Mouse (Mus musculus) lung, embryonic 14.5 days (tissue): ENCODE results near the gene Dock8. TPM values are rescaled to one million over a fixed set of nuclear protein-coding genes. Genes with fewer than 3 reads are reported as not detected.

Source experiments
- ATAC-seq: fragments of 200-750 bp; cut with Nextera tagmentation; 2 replicates; pipeline ENCODE4 v1.8.0; 2017; ENCODE audit warnings: mild to moderate bottlenecking, moderate TSS enrichment, moderate library complexity; ENCODE audit not compliant: insufficient read depth
- DNase-seq: peaks from one replicate; pipeline ENCODE4 v3.0.0-alpha.2; 2015
- H3K27ac ChIP-seq: fragments of 300-500 bp; sonication (generic); 2 replicates; pipeline ENCODE4 v1.5.1; 2014; ENCODE audit warnings: low read depth, mild to moderate bottlenecking, moderate library complexity
- H3K27me3 ChIP-seq: fragments of 300-500 bp; sonication (generic); 2 replicates; pipeline ENCODE4 v1.6.1; 2014; ENCODE audit warnings: low read length, control low read depth; ENCODE audit not compliant: insufficient read depth
- H3K36me3 ChIP-seq: fragments of 300-500 bp; sonication (generic); 2 replicates; pipeline ENCODE4 v1.6.1; 2014; ENCODE audit warnings: control low read depth; ENCODE audit not compliant: insufficient read depth
- H3K4me1 ChIP-seq: fragments of 300-500 bp; sonication (generic); 2 replicates; pipeline ENCODE4 v1.6.1; 2014; ENCODE audit warnings: antibody characterized with exemption, control low read depth; ENCODE audit not compliant: insufficient read depth
- H3K4me2 ChIP-seq: fragments of 300-500 bp; sonication (generic); 2 replicates; pipeline ENCODE4 v1.6.1; 2014; ENCODE audit warnings: mild to moderate bottlenecking
- H3K4me3 ChIP-seq: fragments of 300-500 bp; sonication (generic); 2 replicates; pipeline ENCODE4 v1.5.1; 2014; ENCODE audit warnings: low read depth, low read length
- H3K9ac ChIP-seq: fragments of 300-500 bp; sonication (generic); 2 replicates; pipeline ENCODE4 v1.6.1; 2014
- H3K9me3 ChIP-seq: fragments of 300-500 bp; sonication (generic); 2 replicates; pipeline ENCODE4 v1.6.1; 2016; ENCODE audit warnings: low read depth, low read length, control low read depth
- CTCF ChIP-seq: IDR thresholded peaks from 2 replicates; pipeline ENCODE4 v1.5.1; 2016; ENCODE audit warnings: antibody characterized with exemption, low read depth
- WGBS: fragments of 180-500 bp; shearing (Covaris S2); extraction: QIAGEN DNeasy Blood & Tissue Kit; methylation state at CpG from one replicate; pipeline ENCODE4 v1.1.7; 2014; 5-methylcytosine and 5-hydroxymethylcytosine counted together
- polyA plus RNA-seq: library from polyadenylated mRNA; unstranded; fragments of >200 nt; fragmentation: Nextera tagmentation; extraction: Ambion mirVana; gene quantifications from 2 replicates; pipeline ENCODE4 v1.2.1, GENCODE M21; 2014

Gene Dock8
- polyA plus RNA-seq, 1 experiment from 2014 or later = 4.4 TPM

DNA sequence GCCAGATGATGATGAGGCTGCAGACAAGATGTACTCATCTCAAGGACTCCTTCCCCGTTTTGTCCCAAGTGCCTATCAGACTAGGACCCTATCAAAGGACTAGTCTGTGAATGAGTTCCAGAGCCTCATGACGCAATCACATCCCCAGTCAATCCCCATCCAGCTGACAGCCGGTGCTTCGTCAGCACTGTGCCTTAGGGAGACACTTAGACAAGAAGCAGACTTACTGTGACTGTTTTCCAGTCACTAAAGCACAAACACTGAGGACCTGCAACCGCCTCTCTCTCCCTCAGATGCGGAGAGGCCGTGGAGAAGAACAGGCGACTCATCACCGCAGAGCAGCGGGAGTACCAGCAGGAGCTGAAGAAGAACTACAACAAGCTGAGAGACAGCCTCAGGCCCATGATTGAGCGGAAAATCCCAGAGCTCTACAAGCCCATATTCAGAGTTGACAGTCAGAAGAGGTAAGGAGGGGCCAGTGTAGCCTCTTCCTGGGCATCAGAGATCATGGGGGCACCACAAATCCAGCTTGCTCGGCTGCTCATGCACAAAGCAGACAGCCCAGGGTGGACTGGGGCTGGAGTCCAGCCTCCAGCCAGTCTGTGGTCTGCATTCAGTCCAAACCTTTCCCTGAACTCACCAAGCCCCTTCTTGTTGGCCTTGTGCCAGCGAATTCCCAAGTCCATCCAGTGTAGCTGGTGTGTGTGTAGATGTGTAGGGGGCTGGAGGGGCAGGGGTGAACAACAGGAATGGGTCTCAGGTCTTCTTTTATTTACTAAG lies 200.9 kb downstream of the Dock8 start:
- no peak overlapping the region for H3K9ac ChIP-seq
- peak; percentile 70 for DNase-seq
- H3K36me3 ChIP-seq = no peaks in the 10 kb centered on the region
- 60% methylated on average over 13 of the region's 13 CpGs for WGBS
- peak; percentile 78 for ATAC-seq
- H3K27ac ChIP-seq = no peak overlapping the region
- H3K9me3 ChIP-seq = no peaks in the 10 kb centered on the region
- peaks cover 8% of the 10 kb centered on the region; the same call in 1 of the 2 replicates for H3K4me1 ChIP-seq
- no peak for TF ChIP-seq CTCF
- H3K27me3 ChIP-seq = no peaks in the 10 kb centered on the region
- no peak overlapping the region for H3K4me2 ChIP-seq
- no peak overlapping the region for H3K4me3 ChIP-seq

DNA sequence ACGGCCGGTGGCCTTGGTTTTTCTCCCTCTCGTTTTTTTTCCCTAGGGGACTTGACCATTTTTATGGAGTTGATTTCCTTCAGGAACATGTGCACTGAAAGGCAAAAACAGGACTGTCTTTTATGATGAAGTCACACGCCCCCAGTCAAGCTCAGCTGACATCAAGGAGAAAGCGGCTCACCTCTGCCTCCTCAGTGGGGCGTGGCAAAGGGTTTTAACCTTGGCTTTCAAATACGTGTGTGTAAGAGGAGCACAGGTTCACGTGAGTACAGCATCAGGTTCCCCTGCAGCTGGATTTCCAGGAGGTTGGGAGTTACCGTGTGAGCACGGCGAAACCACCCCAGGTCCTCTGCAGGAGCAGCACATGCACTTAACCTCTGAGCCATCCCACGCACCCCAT lies 203.7 kb downstream of the Dock8 start:
- Histone ChIP-seq H3K27me3 (peaks cover 6% of the 10 kb centered on the region; the same call in 1 of the 2 replicates), H3K9ac (no peak overlapping the region), H3K27ac (no peak overlapping the region), H3K4me2 (no peak overlapping the region), H3K4me1 (peaks cover 12% of the 10 kb centered on the region; the same call in 1 of the 2 replicates), H3K9me3 (no peaks in the 10 kb centered on the region), H3K4me3 (no peak overlapping the region), H3K36me3 (no peaks in the 10 kb centered on the region)
- ATAC-seq (no peak), DNase-seq (no peak)
- WGBS = 79% methylated on average over 12 of the region's 12 CpGs
- no peak for TF ChIP-seq CTCF

DNA sequence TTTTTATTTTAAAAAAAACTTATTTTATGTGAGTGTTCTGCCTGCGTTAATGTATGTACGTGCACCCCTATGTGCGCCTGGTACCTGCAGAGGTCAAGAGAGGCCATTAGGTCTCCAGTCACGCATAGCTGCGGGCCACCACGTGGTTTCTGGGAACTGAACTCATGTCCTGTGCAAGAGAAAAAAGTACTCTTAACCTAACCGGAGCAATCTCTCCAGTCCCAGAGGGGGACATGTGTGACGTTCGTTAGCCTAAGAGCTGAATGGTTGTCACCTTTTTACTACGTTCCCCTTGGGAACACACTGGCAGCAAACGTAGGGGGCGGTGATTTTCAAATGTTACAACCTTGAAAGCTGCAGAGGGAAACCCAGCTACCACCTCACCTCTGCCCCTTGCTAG lies 207.6 kb downstream of the Dock8 start:
- ATAC-seq = no peak
- Histone ChIP-seq H3K36me3 (no peaks in the 10 kb centered on the region), H3K9ac (no peak overlapping the region), H3K4me3 (no peak overlapping the region), H3K27me3 (peaks cover 6% of the 10 kb centered on the region; the same call in 1 of the 2 replicates), H3K9me3 (no peaks in the 10 kb centered on the region), H3K4me2 (no peak overlapping the region), H3K4me1 (0 out of 2 replicates have a peak, but pooled peaks cover 4% of the 10 kb centered on the region), H3K27ac (no peak overlapping the region)
- WGBS = 70% methylated on average over 12 of the region's 12 CpGs
- no peak for TF ChIP-seq CTCF
- DNase-seq = no peak

DNA sequence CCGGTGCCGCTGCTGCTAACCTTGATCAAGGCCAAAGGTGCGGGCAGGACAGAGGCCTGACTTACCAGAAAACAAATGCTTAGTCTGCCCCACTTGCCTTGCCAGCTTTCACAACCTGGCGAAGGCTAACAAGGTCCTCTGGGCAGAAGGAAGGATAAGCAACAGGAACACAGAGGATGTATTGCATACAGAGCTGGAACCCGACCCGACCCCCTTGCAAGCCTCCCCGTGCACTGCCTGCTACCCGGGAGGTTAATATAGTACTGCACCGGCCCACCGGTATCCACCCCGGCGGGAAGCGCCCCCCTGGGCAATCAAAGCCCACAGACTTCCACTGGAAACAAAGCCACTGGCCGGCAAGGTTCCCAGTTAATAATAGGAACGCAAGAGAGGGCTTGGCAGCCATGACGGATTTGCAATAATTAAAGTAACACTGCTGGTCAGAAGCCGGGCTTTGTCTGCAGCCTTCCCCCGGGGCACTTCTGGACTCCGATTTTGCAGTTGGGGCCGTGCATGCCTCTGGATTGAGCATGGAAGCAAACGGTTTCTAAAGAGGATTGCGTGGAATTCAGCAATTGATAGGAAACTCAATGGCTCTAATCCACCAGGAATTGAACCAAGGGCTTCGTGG lies 208.5 kb downstream of the Dock8 start:
- peaks cover 6% of the 10 kb centered on the region; the same call in 1 of the 2 replicates for H3K27me3 ChIP-seq
- no peak for TF ChIP-seq CTCF
- H3K9me3 ChIP-seq = no peaks in the 10 kb centered on the region
- ATAC-seq (no peak), DNase-seq (no peak)
- 21% methylated on average over 23 of the region's 23 CpGs for WGBS
- no peak overlapping the region for H3K4me3 ChIP-seq
- no peak overlapping the region; the same call in 1 of the 2 replicates for H3K9ac ChIP-seq
- no peaks in the 10 kb centered on the region for H3K36me3 ChIP-seq
- H3K4me1 ChIP-seq = 0 out of 2 replicates have a peak, but pooled peaks cover 4% of the 10 kb centered on the region
- H3K27ac ChIP-seq = no peak overlapping the region
- H3K4me2 ChIP-seq = peak overlapping the region; percentile 19; the same call in 1 of the 2 replicates

GRCm38 (mm10) chr19:25208596-25209110 lies 209.3 kb downstream of the Dock8 start:
- no peak for ATAC-seq
- WGBS = 77% methylated on average over 11 of the region's 11 CpGs
- Histone ChIP-seq H3K9me3 (no peaks in the 10 kb centered on the region), H3K27me3 (peaks cover 6% of the 10 kb centered on the region; the same call in 1 of the 2 replicates), H3K27ac (no peak overlapping the region), H3K4me3 (no peak overlapping the region), H3K4me2 (no peak overlapping the region), H3K9ac (no peak overlapping the region), H3K4me1 (0 out of 2 replicates have a peak, but pooled peaks cover 4% of the 10 kb centered on the region), H3K36me3 (no peaks in the 10 kb centered on the region)
- TF ChIP-seq CTCF = no peak
- no peak for DNase-seq

DNA sequence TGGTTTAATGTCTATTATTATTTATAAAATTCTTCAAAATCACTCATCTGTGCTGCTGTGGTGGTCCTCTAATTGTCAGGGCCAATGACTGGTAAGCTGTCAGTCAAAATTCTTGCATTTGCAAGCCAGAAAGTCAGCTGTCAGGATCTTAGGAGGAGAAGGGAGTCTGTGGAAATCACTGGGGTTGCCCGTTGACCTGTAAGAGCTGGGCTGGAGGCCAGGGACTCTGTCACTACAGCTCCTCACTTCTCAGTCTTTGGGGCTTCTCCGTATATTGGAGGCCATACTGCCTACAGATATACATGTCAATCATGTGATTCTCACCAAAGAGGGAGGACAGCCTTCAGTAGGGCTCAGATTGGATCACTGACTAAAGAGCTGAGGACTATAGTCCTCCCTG lies 221.3 kb downstream of the Dock8 start:
- no peak overlapping the region for H3K4me2 ChIP-seq
- H3K4me1 ChIP-seq = no peaks in the 10 kb centered on the region
- H3K36me3 ChIP-seq = no peaks in the 10 kb centered on the region
- DNase-seq (no peak), ATAC-seq (no peak)
- H3K27me3 ChIP-seq = no peaks in the 10 kb centered on the region
- no peak overlapping the region for H3K9ac ChIP-seq
- no peaks in the 10 kb centered on the region for H3K9me3 ChIP-seq
- TF ChIP-seq CTCF = no peak
- H3K4me3 ChIP-seq = no peak overlapping the region
- no peak overlapping the region for H3K27ac ChIP-seq
- WGBS = 54% methylated on average over 2 of the region's 2 CpGs

- H3K4me2 ChIP-seq = no peak overlapping the region
- TF ChIP-seq CTCF = no peak
- no peak for ATAC-seq
- DNase-seq = no peak
- H3K9me3 ChIP-seq = no peaks in the 10 kb centered on the region
- H3K36me3 ChIP-seq = no peaks in the 10 kb centered on the region
- H3K27ac ChIP-seq = no peak overlapping the region
- no peaks in the 10 kb centered on the region for H3K27me3 ChIP-seq
- no peak overlapping the region for H3K9ac ChIP-seq
- WGBS = 51% methylated on average over 9 of the region's 9 CpGs
- H3K4me3 ChIP-seq = no peak overlapping the region
- H3K4me1 ChIP-seq = no peaks in the 10 kb centered on the region
These were observed 222.8 kb downstream of the Dock8 start for GRCm38 (mm10) chr19:25221964-25222640.
